Mouse (Mus musculus) kidney, adult 2 months (tissue): ENCODE measurements around the gene Ddn. TPM values are rescaled to one million over a fixed set of nuclear protein-coding genes. Genes with fewer than 3 reads are reported as not detected.

Source experiments
- DNase-seq: peaks from one replicate; pipeline ENCODE4 v3.0.0; 2021
- H3K27ac ChIP-seq: fragments of 200-500 bp; 2 replicates; pipeline ENCODE4 v1.5.1; 2012; ENCODE audit warnings: low read depth, low read length, control low read depth, inconsistent platforms; ENCODE audit not compliant: insufficient read depth
- H3K27me3 ChIP-seq: fragments of 200-500 bp; replicated peaks from 2 replicates; pipeline ENCODE4 v1.6.1; 2012; ENCODE audit warnings: mild to moderate bottlenecking, moderate library complexity, low read length, inconsistent platforms; ENCODE audit not compliant: control insufficient read depth, insufficient read depth
- H3K36me3 ChIP-seq: fragments of 200-500 bp; 2 replicates; pipeline ENCODE4 v1.6.1; 2012; ENCODE audit warnings: mild to moderate bottlenecking, moderate library complexity, low read length, inconsistent platforms; ENCODE audit not compliant: control insufficient read depth, insufficient read depth
- H3K4me1 ChIP-seq: fragments of 200-500 bp; 2 replicates; pipeline ENCODE4 v1.6.1; 2011; ENCODE audit warnings: low read length; ENCODE audit not compliant: control insufficient read depth, insufficient read depth
- H3K4me3 ChIP-seq: fragments of 200-500 bp; 2 replicates; pipeline ENCODE4 v1.5.1; 2011; ENCODE audit warnings: mild to moderate bottlenecking, low read depth, low read length, control low read depth; ENCODE audit not compliant: insufficient read depth
- CTCF ChIP-seq: fragments of 200-500 bp; conservative IDR thresholded peaks from 2 replicates; pipeline ENCODE4 v1.5.1; 2011; ENCODE audit warnings: low read depth, mild to moderate bottlenecking, control low read depth, low read length, moderate library complexity, mixed read lengths; ENCODE audit not compliant: insufficient read depth, insufficient read length
- POLR2A ChIP-seq: fragments of 200-500 bp; IDR thresholded peaks from one replicate; pipeline ENCODE4 v1.6.1; 2011; ENCODE audit warnings: low read depth, low read length, control low read depth
- WGBS: fragments of 180-500 bp; shearing (Covaris S2); methylation state at CpG from one replicate; pipeline ENCODE4 v1.1.7; 2018; 5-methylcytosine and 5-hydroxymethylcytosine counted together
- polyA plus RNA-seq: library from polyadenylated mRNA; depleted of rRNA; stranded (reverse); fragments of >200 nt; gene quantifications from 2 replicates; pipeline ENCODE4 v1.2.3, GENCODE M21; 2012

Gene Ddn
- polyA plus RNA-seq, 1 experiment: 12.1 TPM

DNA sequence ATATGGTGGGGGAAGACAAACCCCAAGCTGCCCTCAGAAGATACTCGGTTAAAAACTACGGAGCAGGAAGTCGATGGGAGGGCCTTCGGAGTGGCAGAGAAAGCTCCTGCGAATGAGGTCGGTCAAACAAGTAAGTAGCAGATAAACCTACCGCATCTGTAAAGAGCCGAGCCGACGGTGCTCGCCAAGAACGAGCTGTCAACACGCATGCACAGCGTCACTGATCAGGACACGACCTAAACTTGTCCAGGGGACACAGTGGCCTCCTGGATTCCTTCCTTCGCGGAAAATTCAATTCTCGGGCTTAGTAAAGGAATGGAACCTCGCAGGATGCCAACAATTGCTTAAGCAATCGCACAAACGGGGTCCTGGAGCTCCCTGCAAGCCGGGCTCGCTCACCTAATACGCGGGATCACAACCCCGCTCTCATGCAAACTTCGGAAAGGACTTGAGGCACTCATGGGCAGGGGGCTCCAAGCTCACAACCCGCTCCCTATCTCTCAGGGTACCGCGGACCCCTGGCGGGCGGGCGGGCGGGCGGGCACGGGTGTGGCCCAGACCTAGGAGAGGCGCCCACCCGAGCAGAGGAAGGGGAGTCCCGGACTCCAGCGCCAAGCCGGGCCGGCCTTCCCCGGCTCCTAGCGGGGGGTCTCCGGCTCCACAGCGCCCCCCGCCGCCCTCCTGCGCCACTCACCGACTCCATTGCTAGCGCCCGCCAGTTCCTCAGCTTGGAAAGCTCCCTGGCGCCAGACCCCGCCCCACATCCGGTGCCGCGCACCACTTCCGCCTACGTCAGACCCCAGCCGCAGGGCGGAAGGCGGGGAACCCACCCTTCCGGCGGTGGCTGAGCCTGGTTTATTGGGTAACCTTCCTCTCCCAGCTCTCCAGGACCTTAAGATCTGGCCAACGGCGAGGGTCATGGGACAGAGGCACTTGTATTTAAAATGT is 21.7 kb upstream of the Ddn start, which contains the start of gene Prkag1:
Gene Prkag1, minus strand, starts transcription at position 786 of the 948 bp plus-strand sequence.
- TF ChIP-seq POLR2A (peak; percentile 45), CTCF (peak; percentile 30; the same call in 1 of the 2 replicates)
- H3K4me1 ChIP-seq: peaks cover 6% of the 10 kb centered on the region; the same call in 1 of the 2 replicates
- WGBS: under 1% methylated on average over 65 of the region's 66 CpGs

GRCm38 (mm10) chr15:98827611-98828011 is 18.3 kb upstream of the Ddn start:
- no peak for DNase-seq
- 93% methylated on average over 7 of the region's 7 CpGs for WGBS
- no peaks in the 10 kb centered on the region for H3K36me3 ChIP-seq
- TF ChIP-seq POLR2A: no peak
- no peak for TF ChIP-seq CTCF
- peaks cover 6% of the 10 kb centered on the region; the same call in 1 of the 2 replicates for H3K4me1 ChIP-seq
- H3K4me3 ChIP-seq: no peak overlapping the region
- no peaks in the 10 kb centered on the region for H3K27me3 ChIP-seq
- no peak overlapping the region for H3K27ac ChIP-seq

More for the DNA sequence above, 21.7 kb upstream of the Ddn start, which contains the start of gene Prkag1:
- Histone ChIP-seq H3K36me3 (peaks cover 2% of the 10 kb centered on the region; the same call in 1 of the 2 replicates), H3K27ac (peak within 1 kb of the TSS; percentile 95), H3K4me3 (peak within 1 kb of the TSS; percentile 100), H3K27me3 (no peaks in the 10 kb centered on the region)
- peak; percentile 97 for DNase-seq

DNA sequence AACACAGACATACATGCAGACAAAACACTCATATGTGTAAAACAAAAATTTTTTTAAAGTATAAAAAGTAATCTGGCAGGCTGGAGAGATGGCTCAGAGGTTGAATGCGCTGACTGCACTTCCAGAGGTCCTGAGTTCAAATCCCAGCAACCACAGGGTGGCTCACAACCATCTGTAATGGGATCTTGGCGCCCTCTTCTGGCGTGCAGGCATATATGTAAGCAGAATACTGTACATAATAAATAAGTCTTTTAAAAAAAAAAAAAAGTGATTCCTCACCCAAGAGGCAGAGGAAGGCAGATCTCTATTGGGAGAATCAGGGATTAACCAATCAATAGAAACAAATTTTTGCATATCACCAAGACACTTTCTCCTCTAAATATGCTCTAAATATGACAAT is 14.1 kb upstream of the Ddn start:
- 79% methylated on average over 3 of the region's 3 CpGs for WGBS
- no peak for DNase-seq
- no peaks in the 10 kb centered on the region for H3K4me1 ChIP-seq
- H3K27ac ChIP-seq: no peak overlapping the region
- H3K4me3 ChIP-seq: no peak overlapping the region
- TF ChIP-seq CTCF: 0 out of 2 replicates have a peak, but pooled peaks have one; percentile 13
- no peak for TF ChIP-seq POLR2A
- H3K27me3 ChIP-seq: no peaks in the 10 kb centered on the region
- H3K36me3 ChIP-seq: no peaks in the 10 kb centered on the region

DNA sequence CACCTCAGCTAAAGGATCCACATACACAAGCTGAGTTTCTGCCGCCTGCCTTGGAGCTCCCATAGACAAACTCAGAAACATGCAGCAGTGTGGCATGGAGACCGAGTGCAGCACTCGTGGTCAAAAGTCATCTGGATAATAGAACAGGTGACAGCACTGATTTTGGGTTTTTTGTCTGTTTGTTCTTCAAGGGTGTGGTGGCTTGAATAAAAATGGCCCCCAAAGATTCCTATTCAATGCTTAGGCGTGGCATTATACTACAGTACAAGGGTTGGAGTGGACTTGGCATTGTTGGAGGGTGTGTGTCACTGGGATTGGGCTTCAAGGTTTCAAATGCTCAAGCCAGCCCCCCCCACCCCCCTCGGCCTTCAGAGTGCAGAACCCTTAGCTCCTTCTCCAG is 12.9 kb upstream of the Ddn start:
- no peak for DNase-seq
- Histone ChIP-seq H3K27me3 (no peaks in the 10 kb centered on the region), H3K4me3 (no peak overlapping the region), H3K36me3 (no peaks in the 10 kb centered on the region), H3K27ac (no peak overlapping the region), H3K4me1 (no peaks in the 10 kb centered on the region)
- 91% methylated on average over 5 of the region's 5 CpGs for WGBS
- TF ChIP-seq POLR2A (no peak), CTCF (no peak)

DNA sequence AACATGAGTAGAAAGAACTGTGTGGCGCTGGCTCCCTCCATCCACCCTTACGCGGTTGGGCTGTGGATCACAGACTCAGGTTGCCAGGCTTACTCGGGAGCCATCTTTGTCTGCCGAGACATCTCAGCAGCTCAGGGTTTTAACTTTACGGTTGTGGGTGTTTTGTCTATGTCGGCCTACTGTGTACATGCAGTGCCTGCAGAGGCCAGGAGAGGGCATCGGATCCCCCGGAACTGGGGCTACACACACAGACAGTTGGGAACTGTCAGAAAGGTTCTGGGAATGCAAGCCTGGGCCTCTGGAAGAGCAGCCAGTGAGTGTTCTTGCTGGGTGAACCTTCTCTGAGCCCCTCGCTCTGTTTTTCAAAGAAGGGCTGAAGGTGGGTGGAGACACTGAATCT is 12.1 kb upstream of the Ddn start:
- 60% methylated on average over 10 of the region's 10 CpGs for WGBS
- no peak for DNase-seq

GRCm38 (mm10) chr15:98820937-98821336 is 11.6 kb upstream of the Ddn start:
- Histone ChIP-seq H3K27ac (no peak overlapping the region), H3K4me3 (no peak overlapping the region), H3K27me3 (no peaks in the 10 kb centered on the region), H3K36me3 (no peaks in the 10 kb centered on the region), H3K4me1 (no peaks in the 10 kb centered on the region)
- 88% methylated on average over 4 of the region's 4 CpGs for WGBS
- DNase-seq: no peak
- TF ChIP-seq CTCF (no peak), POLR2A (no peak)

More for the DNA sequence above, 12.1 kb upstream of the Ddn start:
- Histone ChIP-seq H3K36me3 (no peaks in the 10 kb centered on the region), H3K27me3 (no peaks in the 10 kb centered on the region), H3K27ac (no peak overlapping the region), H3K4me1 (no peaks in the 10 kb centered on the region), H3K4me3 (no peak overlapping the region)
- TF ChIP-seq POLR2A (no peak), CTCF (peak; percentile 37)

DNA sequence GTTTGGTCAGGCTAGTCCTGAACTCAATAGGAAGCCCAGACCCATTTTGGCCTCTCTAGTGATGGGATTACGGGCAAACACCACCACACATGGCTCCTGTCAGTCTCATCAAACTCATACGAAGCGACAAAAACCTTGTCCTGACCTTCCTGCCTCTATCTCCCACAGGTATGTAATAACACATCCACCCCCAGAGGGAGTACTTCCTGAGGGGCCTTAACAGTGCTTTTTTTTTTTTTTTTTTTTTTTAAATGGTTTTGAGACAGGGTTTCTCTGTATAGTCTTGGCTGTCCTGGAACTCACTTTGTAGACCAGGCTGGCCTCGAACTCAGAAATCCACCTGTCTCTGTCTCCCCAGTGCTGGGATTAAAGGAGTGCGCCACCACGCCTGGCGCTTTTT is 8.9 kb upstream of the Ddn start:
- Histone ChIP-seq H3K36me3 (peaks cover 6% of the 10 kb centered on the region), H3K4me3 (no peak overlapping the region), H3K4me1 (no peaks in the 10 kb centered on the region), H3K27ac (no peak overlapping the region), H3K27me3 (no peaks in the 10 kb centered on the region)
- WGBS: 95% methylated on average over 7 of the region's 7 CpGs
- no peak for DNase-seq
- TF ChIP-seq POLR2A (no peak), CTCF (no peak)
